Mouse (Mus musculus): ENCODE measurements at regions not wholly inside any gene's neighbourhood (a gene's known extent, or its start where the extent isn't known, plus 50 kb on each side); places are given as distances from the start of the nearest gene placed in this dataset.
A peak's percentile ranks its signal among the peaks of the same experiment; 100 is the strongest.

- Histone ChIP-seq H3K27ac (no peak overlapping the region), H3K4me3 (ENCODE audit: low read length) (no peak overlapping the region), H3K9ac (replicated peaks; ENCODE audit: low read length) (no peak overlapping the region), H3K27me3 (ENCODE audit: insufficient read depth, low read length) (no peaks in the 10 kb centered on the region), H3K4me1 (ENCODE audit: insufficient read depth, low read length) (peaks cover 11% of the 10 kb centered on the region; the same call in 1 of the 2 replicates), H3K4me2 (ENCODE audit: low read depth, low read length) (no peak overlapping the region), H3K36me3 (ENCODE audit: insufficient read depth, low read length) (no peaks in the 10 kb centered on the region), H3K9me3 (ENCODE audit: low read length) (no peaks in the 10 kb centered on the region)
- peak; percentile 71 for DNase-seq (ENCODE audit: low spot score)
- no peak for ATAC-seq
- TF ChIP-seq CTCF (IDR thresholded peaks at IDR 0.05; ENCODE audit: low read depth), result peak; percentile 83
- 22% methylated on average over 7 of the region's 7 CpGs for WGBS
These were observed 394.2 kb downstream of the Sox9 start for GRCm38 (mm10) chr11:113176183-113176582.

GRCm38 (mm10) chr11:113178375-113178774 is 396.4 kb downstream of the Sox9 start:
- ATAC-seq (no peak), DNase-seq (ENCODE audit: low spot score) (peak; percentile 51)
- H3K4me3 ChIP-seq (ENCODE audit: low read length), result no peak overlapping the region
- no peaks in the 10 kb centered on the region for H3K9me3 ChIP-seq (ENCODE audit: low read length)
- no peak overlapping the region for H3K9ac ChIP-seq (replicated peaks; ENCODE audit: low read length)
- H3K27me3 ChIP-seq (ENCODE audit: insufficient read depth, low read length), result no peaks in the 10 kb centered on the region
- H3K4me2 ChIP-seq (ENCODE audit: low read depth, low read length), result no peak overlapping the region
- TF ChIP-seq CTCF (IDR thresholded peaks at IDR 0.05; ENCODE audit: low read depth), result no peak
- peaks cover 17% of the 10 kb centered on the region; the same call in 1 of the 2 replicates for H3K4me1 ChIP-seq (ENCODE audit: insufficient read depth, low read length)
- H3K27ac ChIP-seq, result no peak overlapping the region
- H3K36me3 ChIP-seq (ENCODE audit: insufficient read depth, low read length), result no peaks in the 10 kb centered on the region
- WGBS, result 60% methylated on average over 7 of the region's 7 CpGs

GRCm38 (mm10) chr11:113180008-113180407 is 398.0 kb downstream of the Sox9 start:
- Histone ChIP-seq H3K4me2 (ENCODE audit: low read depth, low read length) (no peak overlapping the region), H3K9me3 (ENCODE audit: low read length) (no peaks in the 10 kb centered on the region), H3K4me1 (ENCODE audit: insufficient read depth, low read length) (peaks cover 30% of the 10 kb centered on the region), H3K4me3 (ENCODE audit: low read length) (no peak overlapping the region), H3K36me3 (ENCODE audit: insufficient read depth, low read length) (no peaks in the 10 kb centered on the region), H3K9ac (replicated peaks; ENCODE audit: low read length) (no peak overlapping the region), H3K27ac (no peak overlapping the region), H3K27me3 (ENCODE audit: insufficient read depth, low read length) (no peaks in the 10 kb centered on the region; the same call in 1 of the 2 replicates)
- 73% methylated on average over 14 of the region's 14 CpGs for WGBS
- no peak for TF ChIP-seq CTCF (IDR thresholded peaks at IDR 0.05; ENCODE audit: low read depth)
- DNase-seq (ENCODE audit: low spot score), result no peak
- no peak for ATAC-seq

- Histone ChIP-seq H3K4me1 (ENCODE audit: insufficient read depth, low read length) (peaks cover 32% of the 10 kb centered on the region), H3K27ac (no peak overlapping the region), H3K4me2 (ENCODE audit: low read depth, low read length) (no peak overlapping the region), H3K4me3 (ENCODE audit: low read length) (no peak overlapping the region), H3K36me3 (ENCODE audit: insufficient read depth, low read length) (no peaks in the 10 kb centered on the region), H3K27me3 (ENCODE audit: insufficient read depth, low read length) (no peaks in the 10 kb centered on the region; the same call in 1 of the 2 replicates), H3K9ac (replicated peaks; ENCODE audit: low read length) (no peak overlapping the region), H3K9me3 (ENCODE audit: low read length) (no peaks in the 10 kb centered on the region)
- ATAC-seq, result peak; percentile 57
- TF ChIP-seq CTCF (IDR thresholded peaks at IDR 0.05; ENCODE audit: low read depth), result peak; percentile 42
- peak; percentile 65 for DNase-seq (ENCODE audit: low spot score)
- WGBS, result 37% methylated on average over 13 of the region's 13 CpGs
These were observed 400.2 kb downstream of the Sox9 start for GRCm38 (mm10) chr11:113182083-113182861.

GRCm38 (mm10) chr11:113183556-113183955 is 401.5 kb downstream of the Sox9 start:
- peak overlapping the region; percentile 54 for H3K27ac ChIP-seq
- no peaks in the 10 kb centered on the region for H3K9me3 ChIP-seq (ENCODE audit: low read length)
- H3K36me3 ChIP-seq (ENCODE audit: insufficient read depth, low read length), result no peaks in the 10 kb centered on the region
- 37% methylated on average over 5 of the region's 5 CpGs for WGBS
- no peak overlapping the region for H3K4me2 ChIP-seq (ENCODE audit: low read depth, low read length)
- DNase-seq (ENCODE audit: low spot score) (peak; percentile 37), ATAC-seq (no peak)
- no peaks in the 10 kb centered on the region; the same call in 1 of the 2 replicates for H3K27me3 ChIP-seq (ENCODE audit: insufficient read depth, low read length)
- H3K4me1 ChIP-seq (ENCODE audit: insufficient read depth, low read length), result peaks cover 28% of the 10 kb centered on the region
- H3K4me3 ChIP-seq (ENCODE audit: low read length), result no peak overlapping the region
- no peak overlapping the region for H3K9ac ChIP-seq (replicated peaks; ENCODE audit: low read length)
- no peak for TF ChIP-seq CTCF (IDR thresholded peaks at IDR 0.05; ENCODE audit: low read depth)

- Histone ChIP-seq H3K36me3 (ENCODE audit: insufficient read depth, low read length) (no peaks in the 10 kb centered on the region), H3K4me1 (ENCODE audit: insufficient read depth, low read length) (peaks cover 27% of the 10 kb centered on the region), H3K9me3 (ENCODE audit: low read length) (no peaks in the 10 kb centered on the region), H3K4me3 (ENCODE audit: low read length) (no peak overlapping the region), H3K9ac (replicated peaks; ENCODE audit: low read length) (no peak overlapping the region), H3K4me2 (ENCODE audit: low read depth, low read length) (no peak overlapping the region), H3K27me3 (ENCODE audit: insufficient read depth, low read length) (no peaks in the 10 kb centered on the region; the same call in 1 of the 2 replicates), H3K27ac (peak overlapping the region; percentile 54)
- ATAC-seq, result no peak
- WGBS, result 7% methylated on average over 9 of the region's 9 CpGs
- peak; percentile 20 for DNase-seq (ENCODE audit: low spot score)
- TF ChIP-seq CTCF (IDR thresholded peaks at IDR 0.05; ENCODE audit: low read depth), result no peak
These were observed 402.1 kb downstream of the Sox9 start for GRCm38 (mm10) chr11:113184095-113184494.

GRCm38 (mm10) chr11:113187407-113187806 is 405.4 kb downstream of the Sox9 start:
- Histone ChIP-seq H3K4me3 (ENCODE audit: low read length) (no peak overlapping the region), H3K9ac (replicated peaks; ENCODE audit: low read length) (no peak overlapping the region), H3K36me3 (ENCODE audit: insufficient read depth, low read length) (no peaks in the 10 kb centered on the region), H3K27ac (0 out of 2 replicates have a peak overlapping the region, but pooled peaks have one; percentile 15), H3K27me3 (ENCODE audit: insufficient read depth, low read length) (no peaks in the 10 kb centered on the region; the same call in 1 of the 2 replicates), H3K4me1 (ENCODE audit: insufficient read depth, low read length) (peaks cover 32% of the 10 kb centered on the region), H3K9me3 (ENCODE audit: low read length) (no peaks in the 10 kb centered on the region), H3K4me2 (ENCODE audit: low read depth, low read length) (no peak overlapping the region)
- ATAC-seq, result no peak
- no peak for TF ChIP-seq CTCF (IDR thresholded peaks at IDR 0.05; ENCODE audit: low read depth)
- DNase-seq (ENCODE audit: low spot score), result no peak
- WGBS, result 71% methylated on average over 8 of the region's 8 CpGs
